Mouse (Mus musculus) small intestine, adult 2 months (tissue): ENCODE measurements around the gene Igsf11. TPM values are rescaled to one million over a fixed set of nuclear protein-coding genes. Genes with fewer than 3 reads are reported as not detected.

ENCODE experiments used
- H3K27ac ChIP-seq: fragments of 200-500 bp; 2 replicates; pipeline ENCODE4 v1.5.1; 2012; ENCODE audit warnings: low read depth, low read length, control low read depth, inconsistent platforms; ENCODE audit not compliant: insufficient read depth
- H3K27me3 ChIP-seq: fragments of 200-500 bp; 2 replicates; pipeline ENCODE4 v1.6.1; 2012; ENCODE audit warnings: mild to moderate bottlenecking, moderate library complexity, low read length, inconsistent platforms; ENCODE audit not compliant: control insufficient read depth, insufficient read depth
- H3K36me3 ChIP-seq: fragments of 200-500 bp; 2 replicates; pipeline ENCODE4 v1.6.1; 2012; ENCODE audit warnings: mild to moderate bottlenecking, low read length, control low read depth, inconsistent platforms; ENCODE audit not compliant: control insufficient read depth, insufficient read depth
- H3K4me1 ChIP-seq: fragments of 200-500 bp; 2 replicates; pipeline ENCODE4 v1.6.1; 2012; ENCODE audit warnings: low read length, inconsistent platforms, mixed read lengths; ENCODE audit not compliant: control insufficient read depth, insufficient read depth, insufficient read length
- H3K4me3 ChIP-seq: fragments of 200-500 bp; 2 replicates; pipeline ENCODE4 v1.5.1; 2012; ENCODE audit warnings: low read depth, mild to moderate bottlenecking, control low read depth, inconsistent platforms, low read length, moderate library complexity
- CTCF ChIP-seq: fragments of 200-500 bp; IDR thresholded peaks from 2 replicates; pipeline ENCODE4 v1.5.1; 2012; ENCODE audit warnings: low read depth, mild to moderate bottlenecking, control low read depth, inconsistent platforms, low read length, moderate library complexity, mixed read lengths; ENCODE audit not compliant: insufficient replicate concordance, insufficient read length; ENCODE audit errors: extremely low read depth
- POLR2A ChIP-seq: fragments of 200-500 bp; IDR thresholded peaks from 2 replicates; pipeline ENCODE4 v1.6.1; 2012; ENCODE audit warnings: low read depth, mild to moderate bottlenecking, control low read depth, inconsistent platforms, low read length, moderate library complexity
- WGBS: fragments of 180-500 bp; shearing (Covaris S2); methylation state at CpG from one replicate; pipeline ENCODE4 v1.1.7; 2018; 5-methylcytosine and 5-hydroxymethylcytosine counted together
- polyA plus RNA-seq: library from polyadenylated mRNA; depleted of rRNA; stranded (reverse); fragments of >200 nt; gene quantifications from 2 replicates; pipeline ENCODE4 v1.2.3, GENCODE M21; 2012

Igsf11 gene
- polyA plus RNA-seq, 1 experiment = 0.41 TPM

DNA sequence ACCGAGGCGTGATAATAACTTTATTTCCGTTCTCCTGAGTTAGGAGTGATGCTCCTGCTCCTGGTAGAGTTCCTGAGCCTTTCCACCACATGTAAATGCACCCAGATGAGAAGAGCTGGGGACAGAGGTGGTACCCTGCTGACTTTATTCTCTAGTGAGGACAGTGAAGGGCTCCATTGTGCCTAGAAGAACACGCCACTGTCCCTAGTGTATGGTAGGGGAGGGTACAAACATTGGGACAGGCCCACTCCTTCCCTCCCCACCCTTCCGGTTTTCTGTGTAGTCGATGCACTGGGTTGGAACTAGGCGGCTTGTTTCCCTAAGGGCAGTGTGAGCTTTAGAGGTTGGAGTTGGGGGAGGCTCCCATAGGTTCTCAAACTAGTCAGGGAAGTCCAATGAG is 36.3 kb downstream of the Igsf11 start:
- no peak overlapping the region for H3K27ac ChIP-seq
- WGBS = 82% methylated on average over 7 of the region's 7 CpGs
- no peaks in the 10 kb centered on the region for H3K27me3 ChIP-seq
- TF ChIP-seq CTCF (no peak), POLR2A (no peak)
- H3K4me3 ChIP-seq = no peak overlapping the region
- no peaks in the 10 kb centered on the region for H3K36me3 ChIP-seq
- H3K4me1 ChIP-seq = no peaks in the 10 kb centered on the region

DNA sequence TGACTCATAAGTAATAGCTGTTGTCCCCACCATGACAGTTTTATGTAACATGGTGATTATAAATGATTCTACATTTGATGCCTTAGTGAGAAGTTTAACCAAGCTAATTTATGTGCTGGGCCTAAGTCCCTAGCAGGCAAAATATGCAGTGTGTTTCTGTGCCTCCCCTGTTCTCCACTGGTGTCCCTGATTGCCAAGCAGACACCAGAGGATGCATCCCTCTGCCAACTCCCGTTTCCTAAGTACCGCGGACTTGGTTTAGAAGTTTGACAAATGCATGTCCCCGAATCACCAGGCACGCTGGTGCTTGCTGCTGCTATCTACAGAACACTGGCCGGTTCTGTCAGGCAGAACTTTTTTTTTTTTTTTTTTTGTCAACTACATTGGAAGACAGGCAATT is 39.0 kb downstream of the Igsf11 start:
- H3K27me3 ChIP-seq = no peaks in the 10 kb centered on the region

GRCm38 (mm10) chr16:38940805-38941204 is 48.3 kb downstream of the Igsf11 start:
- Histone ChIP-seq H3K36me3 (no peaks in the 10 kb centered on the region), H3K4me1 (no peaks in the 10 kb centered on the region), H3K4me3 (no peak overlapping the region), H3K27me3 (no peaks in the 10 kb centered on the region), H3K27ac (no peak overlapping the region)
- no peak for TF ChIP-seq CTCF
- TF ChIP-seq POLR2A = no peak
- WGBS = 86% methylated on average over 3 of the region's 3 CpGs

More for the DNA sequence above, 39.0 kb downstream of the Igsf11 start:
- H3K36me3 ChIP-seq = no peaks in the 10 kb centered on the region
- H3K4me1 ChIP-seq = no peaks in the 10 kb centered on the region
- TF ChIP-seq CTCF (no peak), POLR2A (no peak)
- H3K27ac ChIP-seq = no peak overlapping the region
- no peak overlapping the region for H3K4me3 ChIP-seq
- 70% methylated on average over 6 of the region's 6 CpGs for WGBS

- no peak overlapping the region for H3K4me3 ChIP-seq
- no peak overlapping the region for H3K27ac ChIP-seq
- H3K27me3 ChIP-seq = no peaks in the 10 kb centered on the region
- TF ChIP-seq CTCF (no peak), POLR2A (no peak)
- H3K36me3 ChIP-seq = no peaks in the 10 kb centered on the region
- no peaks in the 10 kb centered on the region for H3K4me1 ChIP-seq
- 90% methylated on average over 6 of the region's 6 CpGs for WGBS
Measured at GRCm38 (mm10) chr16:38941275-38941674, 48.8 kb downstream of the Igsf11 start.

DNA sequence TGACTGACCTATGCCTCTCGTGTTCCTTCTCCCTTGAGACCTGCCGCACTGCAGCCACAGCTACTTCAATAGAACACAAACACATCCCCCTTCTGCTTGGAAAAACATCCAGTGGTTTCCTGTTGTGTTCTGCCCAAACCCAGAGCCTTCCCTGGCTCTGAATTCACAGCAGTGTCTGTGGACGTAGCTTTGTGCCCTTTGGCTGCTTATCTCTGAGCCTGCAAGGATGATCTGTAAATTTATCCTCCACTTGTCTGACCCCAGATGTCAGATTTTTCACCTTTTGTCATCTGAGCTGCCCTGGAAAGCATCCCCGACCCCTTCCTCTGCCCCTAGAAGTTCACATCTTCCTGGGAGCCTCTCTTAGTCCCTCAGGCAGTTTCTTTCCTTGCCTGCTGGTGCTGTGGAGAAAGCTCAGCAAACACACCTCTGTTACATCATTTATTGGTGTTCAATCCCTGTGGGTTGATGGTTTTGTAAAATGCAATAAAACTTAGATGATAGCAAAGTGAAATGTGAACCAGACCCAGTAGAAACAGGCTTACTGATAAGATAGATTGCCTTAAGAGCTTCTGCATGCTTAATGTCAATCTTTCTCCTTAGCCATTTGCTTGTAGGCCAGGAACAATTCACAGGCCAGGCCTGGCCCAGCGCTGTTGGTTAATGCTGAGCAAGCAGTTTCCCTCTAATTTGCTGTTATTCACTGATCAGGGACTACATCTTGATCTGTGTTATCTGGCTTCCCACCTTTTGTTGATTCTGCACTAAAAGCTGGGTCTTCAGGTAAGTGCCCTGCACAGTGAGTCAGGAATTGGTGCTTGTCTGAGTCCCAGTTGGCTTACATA is 51.5 kb downstream of the Igsf11 start:
- TF ChIP-seq POLR2A (no peak), CTCF (no peak)
- no peaks in the 10 kb centered on the region for H3K27me3 ChIP-seq
- WGBS = 42% methylated on average over 5 of the region's 5 CpGs

GRCm38 (mm10) chr16:38945111-38945510 is 52.6 kb downstream of the Igsf11 start:
- WGBS = 61% methylated on average over 7 of the region's 7 CpGs

More for the DNA sequence above, 51.5 kb downstream of the Igsf11 start:
- H3K4me3 ChIP-seq = no peak overlapping the region
- H3K27ac ChIP-seq = no peak overlapping the region
- no peaks in the 10 kb centered on the region for H3K36me3 ChIP-seq
- no peaks in the 10 kb centered on the region for H3K4me1 ChIP-seq

DNA sequence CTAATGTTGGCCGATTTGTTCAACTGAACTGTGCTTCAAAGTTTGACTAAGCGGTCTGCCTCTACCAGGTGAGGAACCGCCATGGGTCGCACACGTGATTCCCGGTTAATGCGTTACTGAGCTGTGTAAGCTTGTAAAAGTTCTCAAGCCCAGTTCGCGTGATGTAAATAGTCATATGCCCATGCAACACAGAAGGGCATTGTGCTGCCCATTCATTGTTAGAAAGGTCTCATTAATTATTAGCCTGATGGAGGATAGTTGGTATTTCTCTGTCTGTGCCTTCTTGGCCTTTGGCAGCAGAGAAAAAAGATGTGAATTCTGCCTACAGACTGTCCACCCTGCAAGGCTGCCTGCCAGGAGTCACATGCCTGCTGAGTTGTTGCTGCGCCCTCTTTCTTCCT is 53.1 kb downstream of the Igsf11 start:
- WGBS = 30% methylated on average over 10 of the region's 10 CpGs
- Histone ChIP-seq H3K4me1 (no peaks in the 10 kb centered on the region), H3K27me3 (no peaks in the 10 kb centered on the region), H3K36me3 (no peaks in the 10 kb centered on the region), H3K27ac (no peak overlapping the region), H3K4me3 (no peak overlapping the region)
- TF ChIP-seq CTCF = no peak
- no peak for TF ChIP-seq POLR2A

More at GRCm38 (mm10) chr16:38945111-38945510, 52.6 kb downstream of the Igsf11 start:
- Histone ChIP-seq H3K27me3 (no peaks in the 10 kb centered on the region), H3K36me3 (no peaks in the 10 kb centered on the region), H3K27ac (no peak overlapping the region), H3K4me3 (no peak overlapping the region), H3K4me1 (no peaks in the 10 kb centered on the region)
- TF ChIP-seq CTCF = no peak
